Mouse (Mus musculus) brain, embryonic 14.5 days (tissue): ENCODE results near the gene Nedd1.

Experiments used
- CTCF ChIP-seq: fragments of 200-500 bp; IDR thresholded peaks from 2 replicates; pipeline ENCODE4 v1.5.1; 2012; ENCODE audit warnings: inconsistent platforms, mild to moderate bottlenecking, moderate library complexity, borderline replicate concordance; ENCODE audit not compliant: insufficient read depth, insufficient read length; ENCODE audit errors: extremely low read depth
- POLR2A ChIP-seq: fragments of 200-500 bp; IDR thresholded peaks from 2 replicates; pipeline ENCODE4 v1.6.1; 2012; ENCODE audit warnings: mild to moderate bottlenecking, inconsistent platforms, borderline replicate concordance; ENCODE audit not compliant: poor library complexity, insufficient read depth, insufficient read length, severe bottlenecking; ENCODE audit errors: extremely low read depth

DNA sequence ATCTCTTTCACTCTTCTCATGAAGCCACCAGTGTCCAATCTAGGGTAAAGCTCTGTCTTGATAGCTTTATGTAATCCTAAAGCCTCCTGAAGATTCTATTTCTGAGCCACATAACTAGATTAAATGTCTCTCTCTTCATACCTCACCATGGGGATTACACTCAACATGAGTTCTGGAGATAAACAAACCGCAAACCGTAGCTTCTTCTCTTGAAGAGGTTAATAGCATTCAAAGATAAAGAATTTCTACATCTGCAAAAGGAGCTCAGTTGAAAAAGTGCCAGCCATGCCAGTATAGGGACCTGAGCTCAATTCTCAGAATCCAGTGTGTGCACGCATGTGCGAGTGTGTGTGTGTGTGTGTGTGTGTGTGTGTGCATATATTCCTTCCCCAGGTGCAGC is 50.3 kb downstream of the Nedd1 start:
- TF ChIP-seq CTCF: no peak
- TF ChIP-seq POLR2A: no peak
